Mouse (Mus musculus) liver, postnatal 0 days (tissue): ENCODE measurements around the gene Raver1.

Source experiments
- CTCF ChIP-seq: sonication (generic); IDR thresholded peaks from 2 replicates; pipeline ENCODE4 v1.5.1; 2016; ENCODE audit warnings: antibody characterized with exemption, low read depth
- EP300 ChIP-seq: IDR thresholded peaks from 2 replicates; pipeline ENCODE4 v1.6.1; 2016; ENCODE audit warnings: antibody characterized with exemption, low read depth, mild to moderate bottlenecking

DNA sequence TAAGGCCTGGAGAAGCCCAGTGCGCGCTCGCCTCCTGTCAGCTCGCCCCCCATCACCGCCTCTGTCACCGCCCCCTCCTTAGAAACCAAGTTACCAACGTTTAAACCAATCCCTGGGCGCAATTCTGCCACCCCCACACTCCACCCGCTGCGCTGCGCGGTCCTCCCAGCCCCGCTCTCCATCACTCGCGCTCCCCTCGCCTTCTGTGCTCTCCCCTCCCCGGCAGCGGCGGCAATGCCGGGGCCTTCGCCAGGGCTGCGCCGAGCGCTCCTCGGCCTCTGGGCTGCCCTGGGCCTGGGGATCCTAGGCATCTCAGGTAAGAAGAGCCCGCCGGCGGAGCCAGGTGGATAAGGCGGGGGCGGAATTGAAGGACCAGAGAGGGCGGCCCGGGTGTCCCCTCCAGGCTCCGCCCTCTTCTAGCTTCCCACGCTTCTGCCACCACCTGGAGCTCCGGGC lies 59.9 kb downstream of the Raver1 start, which contains the start of gene Icam5:
- TF ChIP-seq CTCF (no peak), EP300 (no peak)
